Comparison of ENCODE assay signal across 21 mouse cellular contexts in genomic region chr1:192595426-192595825, GRCm38 (mm10).
"Had no signal": no experiment of that assay in that cellular context is flagged by ENCODE, and none has a peak within 500 bp of the region (broad histone marks: within the 10 kb centered on the region; RNA-seq: fewer than 3 reads in every experiment).

No protein-coding gene starts in this region.

- DNase-seq: cerebellum, adult 8-10 months; cerebellum, adult 9-10 months; cerebellum, adult 9-11 months; cerebellum, postnatal 10 days; cerebellum, postnatal 14 days; cerebellum, postnatal 25 days; cerebellum, postnatal 36 days; embryo, embryonic 11 days; forebrain, postnatal 0 days; gastrocnemius, adult 2 months; gastrocnemius, postnatal 10 days; gastrocnemius, postnatal 14 days; gastrocnemius, postnatal 25 days; gastrocnemius, postnatal 36 days; heart, adult 11 months; heart, adult 18-20 months; heart, adult 2 months had no signal

- ATAC-seq: forebrain, embryonic 13.5 days; forebrain, embryonic 14.5 days; forebrain, embryonic 15.5 days; forebrain, embryonic 16.5 days; forebrain, postnatal 0 days had no signal
